Mouse (Mus musculus): ENCODE measurements around the gene Defb19.

GRCm38 (mm10) chr2:152548124-152548523 is 32.0 kb downstream of the Defb19 start:
- TF ChIP-seq GATA1 (IDR thresholded peaks at IDR 0.05; ENCODE audit: low read length) (no peak), TAL1 (IDR thresholded peaks at IDR 0.05; ENCODE audit: low read length) (no peak)
